Mouse (Mus musculus) MEL-GATA-1-ER (cell line): ENCODE results near the gene Large1.
"Not testable (repeated sequence)": the region's sequence is repeated elsewhere in the genome, so short reads cannot be mapped to it uniquely, and the experiment has no call there.

Experiments used
- DNase-seq: peaks from one replicate; pipeline ENCODE4 v3.0.0-alpha.2; 2012; ENCODE audit warnings: low read depth; ENCODE audit errors: extremely low read depth

The Large1 gene

GRCm38 (mm10) chr8:73295531-73295930 is 57.8 kb downstream of the Large1 start:
- no peak for DNase-seq

- DNase-seq: no peak
Observed at GRCm38 (mm10) chr8:73293655-73294054, 59.7 kb downstream of the Large1 start.

GRCm38 (mm10) chr8:73291630-73292029 is 61.7 kb downstream of the Large1 start:
- no peak for DNase-seq

- no peak for DNase-seq
Observed at GRCm38 (mm10) chr8:73290636-73291035, 62.7 kb downstream of the Large1 start.

- no peak for DNase-seq
Observed at GRCm38 (mm10) chr8:73289831-73290230, 63.5 kb downstream of the Large1 start.

- DNase-seq: no peak
Observed at GRCm38 (mm10) chr8:73281996-73282395, 71.3 kb downstream of the Large1 start.

- no peak for DNase-seq
Observed at GRCm38 (mm10) chr8:73276015-73276414, 77.3 kb downstream of the Large1 start.

- not testable (repeated sequence) for DNase-seq
Observed at GRCm38 (mm10) chr8:73275445-73275844, 77.9 kb downstream of the Large1 start.

GRCm38 (mm10) chr8:73273150-73273549 is 80.2 kb downstream of the Large1 start:
- DNase-seq: no peak

GRCm38 (mm10) chr8:73270991-73271390 is 82.3 kb downstream of the Large1 start:
- DNase-seq: no peak

- no peak for DNase-seq
Observed at GRCm38 (mm10) chr8:73257981-73258380, 95.4 kb downstream of the Large1 start.

GRCm38 (mm10) chr8:73244186-73244585 is 109.2 kb downstream of the Large1 start:
- DNase-seq: no peak

- no peak for DNase-seq
Observed at GRCm38 (mm10) chr8:73242066-73242465, 111.3 kb downstream of the Large1 start.

GRCm38 (mm10) chr8:73234209-73234608 is 119.1 kb downstream of the Large1 start:
- no peak for DNase-seq

GRCm38 (mm10) chr8:73233358-73234041 is 119.8 kb downstream of the Large1 start:
- DNase-seq: no peak

GRCm38 (mm10) chr8:73226841-73227240 is 126.5 kb downstream of the Large1 start:
- no peak for DNase-seq

GRCm38 (mm10) chr8:73225654-73226053 is 127.7 kb downstream of the Large1 start:
- DNase-seq: no peak

GRCm38 (mm10) chr8:73219178-73219811 is 134.0 kb downstream of the Large1 start:
- DNase-seq: no peak

GRCm38 (mm10) chr8:73206831-73207230 is 146.5 kb downstream of the Large1 start:
- DNase-seq: no peak

GRCm38 (mm10) chr8:73201854-73202253 is 151.5 kb downstream of the Large1 start:
- DNase-seq: no peak

GRCm38 (mm10) chr8:73197714-73198113 is 155.6 kb downstream of the Large1 start:
- no peak for DNase-seq

GRCm38 (mm10) chr8:73188684-73189083 is 164.7 kb downstream of the Large1 start:
- no peak for DNase-seq

- no peak for DNase-seq
Observed at GRCm38 (mm10) chr8:73187381-73187780, 166.0 kb downstream of the Large1 start.
